Mouse (Mus musculus) heart, embryonic 13.5 days (tissue): Measurements from ENCODE around the gene Mosmo. TPM values are rescaled to one million over a fixed set of nuclear protein-coding genes. Genes with fewer than 3 reads are reported as not detected.

ENCODE experiments used
- ATAC-seq: fragments of 200-750 bp; cut with Nextera tagmentation; 2 replicates; pipeline ENCODE4 v1.8.0; 2017; ENCODE audit warnings: moderate TSS enrichment; ENCODE audit not compliant: insufficient number of reproducible peaks, low FRiP score, low TSS enrichment; ENCODE audit errors: extremely low read depth
- H3K27ac ChIP-seq: fragments of 300-500 bp; sonication (generic); replicated peaks from 2 replicates; pipeline ENCODE4 v1.5.1; 2015; ENCODE audit warnings: moderate library complexity, mild to moderate bottlenecking, inconsistent platforms
- H3K27me3 ChIP-seq: fragments of 300-500 bp; sonication (generic); replicated peaks from 2 replicates; pipeline ENCODE4 v1.6.1; 2015; ENCODE audit warnings: mild to moderate bottlenecking, inconsistent platforms
- H3K36me3 ChIP-seq: fragments of 300-500 bp; sonication (generic); 2 replicates; pipeline ENCODE4 v1.6.1; 2015; ENCODE audit warnings: mild to moderate bottlenecking, inconsistent platforms
- H3K4me1 ChIP-seq: fragments of 300-500 bp; sonication (generic); 2 replicates; pipeline ENCODE4 v1.6.1; 2015; ENCODE audit warnings: inconsistent platforms
- H3K4me2 ChIP-seq: fragments of 300-500 bp; sonication (generic); 2 replicates; pipeline ENCODE4 v1.6.1; 2015; ENCODE audit warnings: inconsistent platforms, mild to moderate bottlenecking, moderate library complexity
- H3K4me3 ChIP-seq: fragments of 300-500 bp; sonication (generic); 2 replicates; pipeline ENCODE4 v1.5.1; 2015; ENCODE audit warnings: moderate library complexity, mild to moderate bottlenecking, inconsistent platforms
- H3K9ac ChIP-seq: fragments of 300-500 bp; sonication (generic); 2 replicates; pipeline ENCODE4 v1.6.1; 2015; ENCODE audit warnings: inconsistent platforms, mild to moderate bottlenecking, moderate library complexity
- H3K9me3 ChIP-seq: fragments of 300-500 bp; sonication (generic); 2 replicates; pipeline ENCODE4 v1.6.1; 2016; ENCODE audit warnings: inconsistent platforms
- WGBS: fragments of 180-500 bp; shearing (Covaris S2); methylation state at CpG from one replicate; pipeline ENCODE4 v1.1.7; 2015; ENCODE audit warnings: mixed read lengths; 5-methylcytosine and 5-hydroxymethylcytosine counted together
- polyA plus RNA-seq: library from polyadenylated mRNA; unstranded; fragments of >200 nt; fragmentation: Nextera tagmentation; extraction: Ambion mirVana; gene quantifications from 2 replicates; pipeline ENCODE4 v1.2.1, GENCODE M21; 2015

Gene Mosmo
- polyA plus RNA-seq, 1 experiment from 2014 or later: 8.5 TPM

DNA sequence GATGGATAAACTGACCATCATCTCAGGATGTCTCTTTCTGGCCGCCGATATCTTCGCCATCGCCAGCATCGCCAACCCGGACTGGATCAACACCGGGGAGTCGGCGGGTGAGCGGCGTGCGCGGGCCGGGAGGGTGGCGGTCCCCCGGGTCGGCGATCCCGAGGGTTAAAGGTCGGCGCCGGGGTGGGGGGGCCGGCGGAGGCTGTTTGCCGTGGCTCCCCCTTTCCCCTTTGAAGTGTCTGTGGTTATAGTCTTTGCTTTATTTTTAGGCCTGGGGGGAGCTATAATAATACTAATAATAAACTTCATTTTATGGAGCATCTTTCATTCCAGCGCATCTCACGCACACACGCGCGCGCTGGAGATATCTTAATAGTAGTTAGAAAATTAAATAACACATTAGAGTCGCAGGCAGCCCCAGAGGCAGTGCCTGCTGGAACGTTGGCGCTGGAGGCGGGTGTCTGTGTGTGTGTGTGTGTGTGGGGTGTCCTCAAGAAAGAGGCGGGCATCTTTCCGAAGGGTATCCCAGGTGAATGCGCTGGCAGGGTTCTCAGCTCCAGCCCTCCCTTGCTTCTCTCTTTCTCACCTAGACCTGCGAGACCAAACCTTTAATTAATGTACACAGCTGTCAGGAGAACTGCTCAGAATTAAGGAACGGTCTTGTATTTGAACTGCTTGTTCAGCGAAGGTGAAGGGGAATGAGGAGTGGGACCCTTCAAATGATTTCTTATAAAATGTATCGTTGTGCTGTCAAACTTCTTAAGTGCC is 530 bp downstream of the Mosmo start:
- peak overlapping the region; percentile 70 for H3K27ac ChIP-seq
- peak overlapping the region; percentile 89 for H3K4me2 ChIP-seq
- WGBS: 2% methylated on average over 42 of the region's 42 CpGs
- H3K27me3 ChIP-seq: no peaks in the 10 kb centered on the region
- ATAC-seq: 0 out of 2 replicates have a peak, but pooled peaks have one; percentile 13
- peak overlapping the region; percentile 96 for H3K4me3 ChIP-seq
- no peaks in the 10 kb centered on the region for H3K9me3 ChIP-seq
- H3K36me3 ChIP-seq: 0 out of 2 replicates have a peak, but pooled peaks cover 5% of the 10 kb centered on the region
- H3K4me1 ChIP-seq: peaks cover 57% of the 10 kb centered on the region
- peak overlapping the region; percentile 97 for H3K9ac ChIP-seq

DNA sequence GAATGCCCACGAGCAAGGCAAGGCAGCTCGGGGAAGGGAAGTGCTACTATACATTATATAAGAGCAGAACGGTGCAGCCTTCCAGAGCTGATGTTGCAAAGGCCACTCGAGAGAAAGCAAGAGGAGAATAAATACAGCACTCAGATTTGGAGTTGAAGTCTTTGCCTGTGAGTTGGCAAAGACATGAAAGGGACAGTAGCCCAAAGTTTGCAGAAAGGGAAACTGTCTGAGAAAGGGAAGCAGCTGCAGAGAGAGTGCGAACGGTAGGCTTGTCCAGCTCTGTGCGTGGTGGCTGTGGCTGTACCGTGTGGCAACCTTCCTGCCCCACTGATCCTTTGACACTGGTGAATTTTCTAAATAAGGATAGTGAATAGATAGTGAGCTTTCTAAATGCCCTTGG is 1.6 kb downstream of the Mosmo start:
- Histone ChIP-seq H3K9me3 (no peaks in the 10 kb centered on the region), H3K4me2 (peak overlapping the region; percentile 89), H3K36me3 (0 out of 2 replicates have a peak, but pooled peaks cover 5% of the 10 kb centered on the region), H3K4me1 (peaks cover 57% of the 10 kb centered on the region), H3K4me3 (peak overlapping the region; percentile 96), H3K27me3 (no peaks in the 10 kb centered on the region), H3K27ac (no peak overlapping the region), H3K9ac (peak overlapping the region; percentile 97)
- 42% methylated on average over 8 of the region's 8 CpGs for WGBS
- ATAC-seq: no peak

DNA sequence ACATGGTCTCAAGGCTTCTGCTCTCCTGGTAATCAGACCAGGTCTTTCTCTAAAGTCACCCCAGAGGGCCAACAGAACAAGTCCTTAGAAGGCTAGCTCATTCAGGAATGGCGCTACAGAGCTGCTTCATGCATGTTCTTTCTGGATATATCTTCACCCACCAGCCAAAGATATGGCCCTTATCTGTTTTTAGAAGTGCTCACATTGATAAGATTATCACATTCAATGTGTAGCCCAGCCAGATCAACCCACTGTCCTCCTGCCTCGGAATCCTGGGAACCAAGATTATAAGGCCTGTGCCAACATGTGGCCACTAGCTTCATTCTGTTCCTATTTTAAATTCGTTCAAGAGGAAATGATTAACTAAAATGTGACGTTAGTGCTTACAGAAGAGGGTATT is 4.6 kb downstream of the Mosmo start:
- Histone ChIP-seq H3K36me3 (no peaks in the 10 kb centered on the region), H3K9me3 (no peaks in the 10 kb centered on the region), H3K4me2 (no peak overlapping the region), H3K4me1 (peaks cover 65% of the 10 kb centered on the region), H3K4me3 (no peak overlapping the region), H3K9ac (no peak overlapping the region), H3K27me3 (no peaks in the 10 kb centered on the region), H3K27ac (no peak overlapping the region)
- 31% methylated on average over 4 of the region's 4 CpGs for WGBS
- no peak for ATAC-seq

DNA sequence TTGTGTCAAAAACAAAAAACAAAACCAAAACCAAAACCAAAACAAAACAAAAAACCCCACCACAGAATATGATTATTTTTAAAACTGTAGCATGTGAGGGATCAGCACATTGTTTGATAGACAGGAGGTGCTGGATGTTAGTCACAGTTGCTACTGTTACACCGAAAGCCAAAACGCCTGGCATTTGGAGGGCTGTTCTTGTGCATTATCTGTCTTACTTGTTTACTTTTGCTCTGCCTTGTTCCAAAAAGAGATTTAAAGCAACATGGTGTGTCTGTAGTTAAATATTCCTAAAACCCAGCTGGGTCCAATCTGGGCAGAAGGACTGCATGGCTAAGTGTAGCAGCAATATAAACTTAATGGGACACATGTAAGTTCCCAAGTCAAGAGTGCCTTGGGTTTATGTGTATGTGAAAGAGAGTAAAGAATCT is 7.3 kb downstream of the Mosmo start:
- WGBS: 70% methylated on average over 2 of the region's 2 CpGs
- H3K4me1 ChIP-seq: peaks cover 55% of the 10 kb centered on the region

DNA sequence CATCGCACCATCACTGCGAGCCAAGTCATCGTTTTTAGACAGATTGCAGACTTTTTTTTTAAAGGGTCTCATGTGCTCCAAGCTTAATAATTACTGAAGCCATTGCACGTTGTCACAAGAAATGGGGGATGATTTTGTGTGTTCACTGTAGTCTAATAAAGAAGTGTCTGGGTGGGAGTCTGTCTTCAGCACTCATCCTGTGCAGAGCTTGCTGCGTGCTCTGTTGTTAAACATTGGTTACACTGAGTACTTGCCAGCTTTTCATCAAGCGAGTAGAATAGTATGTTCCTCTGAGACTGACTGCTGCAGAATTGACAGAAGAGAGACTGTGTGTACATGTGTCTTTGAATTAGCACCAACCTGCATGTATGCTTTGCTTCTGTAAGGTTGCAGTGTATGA is 7.8 kb downstream of the Mosmo start:
- ATAC-seq: no peak
- 82% methylated on average over 6 of the region's 6 CpGs for WGBS
- Histone ChIP-seq H3K9me3 (no peaks in the 10 kb centered on the region), H3K36me3 (no peaks in the 10 kb centered on the region), H3K4me3 (no peak overlapping the region), H3K27ac (no peak overlapping the region), H3K4me2 (no peak overlapping the region), H3K9ac (no peak overlapping the region), H3K27me3 (no peaks in the 10 kb centered on the region), H3K4me1 (peaks cover 51% of the 10 kb centered on the region)

More for the DNA sequence above, 7.3 kb downstream of the Mosmo start:
- Histone ChIP-seq H3K27ac (no peak overlapping the region), H3K36me3 (no peaks in the 10 kb centered on the region), H3K9ac (no peak overlapping the region), H3K4me3 (no peak overlapping the region), H3K4me2 (no peak overlapping the region), H3K9me3 (no peaks in the 10 kb centered on the region), H3K27me3 (no peaks in the 10 kb centered on the region)
- no peak for ATAC-seq

DNA sequence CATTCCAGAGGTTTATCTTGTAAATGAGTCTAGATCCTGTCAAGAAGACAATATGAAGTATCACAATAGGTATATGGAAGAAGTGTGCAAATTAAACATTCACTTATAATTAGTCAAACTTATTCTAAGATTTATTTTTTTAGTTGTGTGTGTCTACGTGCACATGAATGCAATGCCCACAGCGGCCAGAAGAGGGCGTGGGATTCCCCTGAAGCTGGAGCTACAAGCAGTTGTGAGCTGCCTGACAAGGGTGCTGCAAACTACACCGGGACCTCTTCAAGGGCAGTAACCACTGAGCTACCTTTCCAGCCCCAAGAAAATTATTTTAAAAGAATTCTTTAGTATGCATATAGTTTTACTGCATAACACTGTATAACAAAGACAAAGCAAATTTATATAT is 13.2 kb downstream of the Mosmo start:
- H3K27ac ChIP-seq: no peak overlapping the region
- no peak for ATAC-seq
- 67% methylated on average over 4 of the region's 4 CpGs for WGBS
- H3K9me3 ChIP-seq: no peaks in the 10 kb centered on the region
- peaks cover 21% of the 10 kb centered on the region for H3K4me1 ChIP-seq
- no peak overlapping the region for H3K4me3 ChIP-seq
- no peaks in the 10 kb centered on the region for H3K27me3 ChIP-seq
- H3K9ac ChIP-seq: no peak overlapping the region
- H3K4me2 ChIP-seq: no peak overlapping the region
- H3K36me3 ChIP-seq: peaks cover 18% of the 10 kb centered on the region

DNA sequence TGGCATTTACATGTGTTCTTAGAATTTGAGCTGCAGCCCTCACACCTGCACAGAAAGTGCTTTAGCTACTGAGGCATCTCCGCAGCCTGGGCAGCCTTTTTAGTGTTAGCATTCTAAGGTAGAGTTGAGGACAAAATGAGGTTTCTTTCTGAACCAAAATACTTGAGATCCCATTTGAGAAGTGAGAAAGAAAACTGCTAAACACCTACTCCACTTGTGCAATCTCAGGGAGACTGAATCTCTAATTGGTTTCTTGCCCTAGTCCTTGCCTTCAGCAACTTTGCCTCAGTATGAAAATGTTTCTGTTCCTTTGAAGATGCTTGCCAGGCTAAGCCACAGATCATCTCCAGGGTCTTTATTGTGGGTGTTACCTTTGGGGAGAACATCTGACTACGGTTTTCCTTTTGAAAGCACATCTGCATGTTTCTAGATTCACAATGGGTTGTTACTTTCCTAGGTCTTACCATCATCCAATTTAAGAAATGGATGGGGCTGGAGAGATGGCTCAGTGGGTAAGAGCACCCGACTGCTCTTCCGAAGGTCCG is 16.5 kb downstream of the Mosmo start:
- no peaks in the 10 kb centered on the region for H3K27me3 ChIP-seq
- H3K4me1 ChIP-seq: peaks cover 12% of the 10 kb centered on the region; the same call in 1 of the 2 replicates
- 93% methylated on average over 5 of the region's 5 CpGs for WGBS
- peaks cover 28% of the 10 kb centered on the region for H3K36me3 ChIP-seq
- no peak overlapping the region for H3K27ac ChIP-seq
- H3K4me3 ChIP-seq: no peak overlapping the region
- no peak for ATAC-seq
- no peak overlapping the region for H3K9ac ChIP-seq
- H3K9me3 ChIP-seq: no peaks in the 10 kb centered on the region
- no peak overlapping the region for H3K4me2 ChIP-seq

DNA sequence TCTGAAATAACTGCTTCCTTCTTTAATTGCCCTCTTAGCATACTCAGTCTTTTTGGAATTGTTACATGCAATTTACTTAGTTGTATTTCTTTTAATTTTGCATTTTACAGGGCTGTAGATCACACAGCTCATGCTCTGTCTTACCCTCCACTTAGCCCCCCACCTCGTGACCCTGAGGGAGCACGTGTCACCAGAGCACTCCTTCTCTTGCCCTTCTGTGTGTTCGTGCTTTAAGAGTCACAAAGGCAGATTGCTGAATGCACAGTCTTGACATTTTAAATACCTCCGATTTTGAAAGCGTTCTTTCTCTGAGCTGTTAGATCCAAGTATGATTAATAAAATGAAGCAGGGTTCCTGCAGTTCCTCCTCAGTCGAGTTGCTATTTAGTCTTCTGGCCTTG is 17.8 kb downstream of the Mosmo start:
- Histone ChIP-seq H3K27me3 (no peaks in the 10 kb centered on the region), H3K36me3 (peaks cover 28% of the 10 kb centered on the region), H3K9me3 (no peaks in the 10 kb centered on the region), H3K4me3 (no peak overlapping the region), H3K27ac (no peak overlapping the region), H3K9ac (no peak overlapping the region), H3K4me1 (peaks cover 17% of the 10 kb centered on the region), H3K4me2 (no peak overlapping the region)
- 35% methylated on average over 6 of the region's 6 CpGs for WGBS
- ATAC-seq: no peak

DNA sequence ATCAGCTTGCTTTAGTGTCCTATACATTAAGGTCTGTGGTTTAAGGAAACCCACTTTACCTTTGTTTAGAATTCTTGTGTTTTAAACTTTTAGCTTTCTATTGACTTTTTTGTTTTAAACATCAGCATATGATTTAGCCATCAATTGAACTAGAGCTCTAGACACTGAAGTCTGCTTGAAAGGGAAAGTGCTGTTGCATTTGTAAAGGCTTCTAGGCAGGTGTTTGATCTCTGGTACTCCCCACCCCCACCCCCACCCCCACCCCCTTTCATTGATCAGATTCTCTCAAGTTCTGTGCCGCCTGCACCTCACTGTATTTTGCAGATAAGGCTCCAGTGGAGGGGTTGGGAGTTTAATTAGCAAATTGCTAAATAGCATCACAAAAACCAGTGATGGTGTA is 18.2 kb downstream of the Mosmo start:
- no peak overlapping the region for H3K9ac ChIP-seq
- no peaks in the 10 kb centered on the region for H3K27me3 ChIP-seq
- H3K4me3 ChIP-seq: no peak overlapping the region
- no peak overlapping the region for H3K4me2 ChIP-seq
- no peak overlapping the region for H3K27ac ChIP-seq
- 76% methylated on average over 1 of the region's 1 CpGs for WGBS
- no peaks in the 10 kb centered on the region for H3K9me3 ChIP-seq
- H3K36me3 ChIP-seq: peaks cover 27% of the 10 kb centered on the region
- no peak for ATAC-seq
- peaks cover 17% of the 10 kb centered on the region for H3K4me1 ChIP-seq

DNA sequence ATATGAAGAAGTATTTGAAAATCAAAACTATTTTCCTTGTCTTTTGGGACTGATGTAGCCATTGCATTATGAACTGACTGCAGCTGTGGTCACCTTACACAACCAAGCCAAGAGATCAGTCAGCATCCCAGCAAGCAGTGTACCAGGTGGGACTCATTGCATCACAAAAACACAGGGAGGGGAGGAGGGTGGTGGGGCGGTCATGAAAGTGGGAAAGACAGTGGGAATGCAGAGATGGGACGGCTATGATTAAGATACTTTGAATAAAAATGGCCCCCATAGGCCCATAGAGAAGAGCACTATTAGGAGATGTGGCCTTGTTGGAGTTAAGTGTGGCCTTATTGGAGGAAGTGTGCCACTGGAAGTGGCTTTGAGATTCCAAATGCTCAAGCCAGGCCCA is 18.9 kb downstream of the Mosmo start:
- no peak for ATAC-seq
- H3K4me1 ChIP-seq: peaks cover 17% of the 10 kb centered on the region
- 93% methylated on average over 2 of the region's 2 CpGs for WGBS

DNA sequence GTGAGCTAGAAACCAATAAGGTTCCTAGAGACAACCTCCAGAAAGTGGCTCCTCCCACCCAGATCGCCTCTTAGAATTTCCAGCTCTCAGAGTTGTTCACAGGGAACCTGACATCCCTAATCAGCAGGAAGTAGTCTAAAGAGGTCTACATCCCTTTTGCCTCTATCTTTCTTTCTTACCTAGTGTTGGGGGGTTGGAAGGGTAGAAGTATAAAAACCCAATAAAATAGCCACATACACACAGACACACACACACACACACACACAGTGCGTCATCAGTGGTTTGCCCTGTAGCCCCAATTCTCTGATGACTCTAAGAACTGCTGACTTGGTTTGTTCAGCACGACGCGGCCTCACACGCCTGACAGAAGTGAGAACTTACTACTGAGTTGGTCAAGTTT is 22.2 kb downstream of the Mosmo start:
- no peak overlapping the region for H3K27ac ChIP-seq
- no peak for ATAC-seq
- 85% methylated on average over 6 of the region's 6 CpGs for WGBS

More for the DNA sequence above, 18.9 kb downstream of the Mosmo start:
- Histone ChIP-seq H3K4me3 (no peak overlapping the region), H3K27ac (no peak overlapping the region), H3K9me3 (no peaks in the 10 kb centered on the region), H3K27me3 (no peaks in the 10 kb centered on the region), H3K36me3 (peaks cover 20% of the 10 kb centered on the region), H3K9ac (no peak overlapping the region), H3K4me2 (no peak overlapping the region)

DNA sequence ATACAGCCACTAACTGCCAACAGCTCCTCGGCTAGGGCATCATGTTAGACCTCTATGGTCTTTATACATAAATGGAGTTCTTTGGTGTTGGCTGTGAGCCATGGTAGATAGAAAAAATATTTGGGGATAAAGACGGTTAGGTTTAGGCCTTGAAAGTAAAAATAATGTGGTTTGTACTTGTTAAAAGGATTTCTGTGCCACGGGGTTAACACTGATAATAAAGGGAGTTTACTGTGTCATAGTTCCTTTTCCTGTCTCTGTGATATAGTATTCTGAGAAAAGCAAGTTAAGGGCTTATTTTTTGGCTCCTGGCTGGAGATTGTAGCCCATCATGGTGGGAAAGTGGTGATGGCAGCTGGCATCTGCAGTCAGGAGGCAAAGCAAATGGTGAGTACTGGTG is 26.5 kb downstream of the Mosmo start:
- H3K9ac ChIP-seq: no peak overlapping the region
- 47% methylated on average over 3 of the region's 3 CpGs for WGBS

More for the DNA sequence above, 22.2 kb downstream of the Mosmo start:
- Histone ChIP-seq H3K4me3 (no peak overlapping the region), H3K9ac (no peak overlapping the region), H3K9me3 (no peaks in the 10 kb centered on the region), H3K4me1 (peaks cover 41% of the 10 kb centered on the region), H3K36me3 (peaks cover 10% of the 10 kb centered on the region), H3K4me2 (no peak overlapping the region), H3K27me3 (no peaks in the 10 kb centered on the region)

More for the DNA sequence above, 26.5 kb downstream of the Mosmo start:
- H3K27ac ChIP-seq: 0 out of 2 replicates have a peak overlapping the region, but pooled peaks have one; percentile 5
- no peak for ATAC-seq
- no peaks in the 10 kb centered on the region for H3K36me3 ChIP-seq
- no peak overlapping the region for H3K4me3 ChIP-seq
- H3K27me3 ChIP-seq: no peaks in the 10 kb centered on the region
- no peaks in the 10 kb centered on the region for H3K9me3 ChIP-seq
- H3K4me1 ChIP-seq: peaks cover 32% of the 10 kb centered on the region
- no peak overlapping the region for H3K4me2 ChIP-seq
